Mouse (Mus musculus): ENCODE results near the gene Ift122.
"Not testable (repeated sequence)": the region's sequence is repeated elsewhere in the genome, so short reads cannot be mapped to it uniquely, and the experiment has no call there.

Gene Ift122

GRCm38 (mm10) chr6:115846640-115847411 lies 6.4 kb upstream of the Ift122 start:
- DNase-seq (ENCODE audit: low spot score), result peak; percentile 56

- DNase-seq (ENCODE audit: low spot score), result no peak
Measured at GRCm38 (mm10) chr6:115848598-115849304, 4.5 kb upstream of the Ift122 start.

DNA sequence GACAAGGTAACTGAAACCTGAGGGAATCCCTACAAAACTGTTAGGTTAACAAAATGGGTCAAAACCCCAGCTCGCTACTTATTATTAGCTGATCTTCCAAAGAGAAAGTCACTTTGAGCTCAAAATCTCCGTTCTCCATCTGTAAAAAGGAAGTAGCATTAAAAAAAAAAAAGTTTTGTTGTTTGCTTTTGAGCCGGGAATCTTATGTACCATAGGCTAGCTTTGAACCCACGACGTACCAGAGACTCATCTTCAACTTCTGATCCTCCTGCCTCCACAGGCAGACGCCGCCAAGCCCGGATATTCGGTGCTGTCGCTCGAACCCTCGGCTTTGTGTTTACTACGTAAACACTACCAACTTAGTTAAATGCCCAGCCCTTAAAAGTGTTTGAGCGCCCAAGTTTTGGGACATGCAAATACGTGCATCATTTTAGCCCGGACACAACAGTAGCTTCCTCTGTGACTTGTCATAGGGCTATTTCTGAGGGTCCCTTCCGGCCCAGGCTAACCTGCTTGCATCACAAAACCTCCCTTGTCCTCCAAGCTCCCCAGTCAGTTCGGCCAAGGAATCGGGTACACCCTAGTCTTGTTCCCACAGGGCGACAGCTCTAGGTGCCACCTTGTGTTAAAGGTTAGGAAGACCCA lies 702 bp upstream of the Ift122 start:
- no peak for DNase-seq (ENCODE audit: low spot score)

GRCm38 (mm10) chr6:115853985-115854384 lies 715 bp downstream of the Ift122 start:
- DNase-seq (ENCODE audit: low spot score), result no peak

GRCm38 (mm10) chr6:115854432-115854831 lies 1.2 kb downstream of the Ift122 start:
- no peak for DNase-seq (ENCODE audit: low spot score)

DNA sequence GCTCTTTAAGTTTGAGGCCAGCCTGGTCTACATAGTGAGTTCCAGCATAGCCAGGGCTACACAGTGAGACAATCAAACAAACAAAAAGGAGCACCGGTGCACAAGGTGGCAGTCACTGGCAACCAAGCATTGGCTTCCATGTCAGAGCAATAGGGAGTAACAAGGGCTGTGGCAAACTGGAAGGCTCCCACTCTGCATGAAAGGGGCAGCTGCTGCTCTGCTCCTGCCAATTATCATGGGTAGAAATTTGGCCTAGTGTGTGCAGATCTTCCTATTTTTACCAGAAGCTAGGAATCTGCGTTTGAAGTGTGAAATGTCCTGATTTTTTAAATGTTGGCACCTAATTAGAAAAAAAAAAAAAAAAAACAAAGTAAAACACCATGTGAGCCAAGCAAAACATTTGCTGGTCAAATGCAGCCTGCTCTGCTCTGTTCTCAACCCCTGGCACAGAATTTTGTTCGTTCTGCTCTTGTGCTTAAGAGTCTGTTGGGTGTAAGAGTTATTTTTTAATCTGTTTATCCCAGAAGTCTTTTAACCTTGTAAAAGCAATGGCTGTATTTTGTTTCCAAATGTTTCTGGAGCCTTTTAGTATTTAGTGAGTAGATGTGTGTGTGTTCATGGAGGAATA lies 2.6 kb downstream of the Ift122 start:
- no peak for DNase-seq (ENCODE audit: low spot score)

DNA sequence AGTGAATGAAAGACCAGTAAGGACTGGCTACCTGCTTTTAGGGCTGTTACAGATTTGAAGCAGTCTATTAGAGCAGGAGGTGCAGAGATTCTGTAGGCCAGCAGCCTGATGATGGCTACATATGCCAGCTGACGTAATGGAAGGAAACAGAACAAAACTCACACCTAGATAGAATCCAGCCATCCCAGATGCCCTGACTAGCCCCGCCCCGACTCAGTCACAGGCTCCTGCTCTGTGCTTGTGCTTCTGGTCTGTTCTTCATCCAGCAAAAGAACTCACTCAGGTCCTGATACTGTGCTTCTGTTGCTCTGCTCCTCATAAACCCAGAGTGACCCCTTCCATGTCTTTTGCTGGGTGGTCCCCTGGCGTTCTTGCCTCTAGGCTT lies 3.1 kb downstream of the Ift122 start:
- no peak for DNase-seq (ENCODE audit: low spot score)

GRCm38 (mm10) chr6:115859258-115859657 lies 6.0 kb downstream of the Ift122 start:
- no peak for DNase-seq (ENCODE audit: low spot score)

- no peak for DNase-seq (ENCODE audit: low spot score)
Measured at GRCm38 (mm10) chr6:115860027-115860556, 6.8 kb downstream of the Ift122 start.

DNA sequence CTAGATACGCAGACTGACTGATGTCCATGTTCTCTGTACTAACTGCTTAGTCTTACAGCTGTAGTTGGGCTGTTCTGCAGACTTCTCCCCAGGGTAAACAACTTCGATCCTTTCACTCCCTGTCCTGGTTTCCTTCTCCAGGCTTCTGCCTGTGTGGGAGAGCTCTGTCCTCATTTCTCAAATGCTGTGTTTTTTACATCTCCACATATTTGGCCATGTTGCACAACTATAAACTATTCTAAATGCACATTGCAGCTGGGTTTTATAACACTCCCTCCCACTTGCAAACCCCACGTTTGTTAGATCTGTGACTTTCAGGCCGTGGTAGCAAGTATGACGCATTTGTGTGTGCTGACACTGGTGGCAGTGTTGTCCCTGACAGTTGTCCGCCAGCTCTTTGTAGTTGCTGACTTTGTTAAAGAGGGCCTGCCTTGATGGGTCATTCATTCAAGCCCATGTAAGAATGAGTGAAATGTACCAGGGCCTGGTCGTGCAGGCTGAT lies 10.1 kb downstream of the Ift122 start:
- no peak for DNase-seq (ENCODE audit: low spot score)

- DNase-seq (ENCODE audit: low spot score), result no peak
Measured at GRCm38 (mm10) chr6:115865246-115865645, 12.0 kb downstream of the Ift122 start.

DNA sequence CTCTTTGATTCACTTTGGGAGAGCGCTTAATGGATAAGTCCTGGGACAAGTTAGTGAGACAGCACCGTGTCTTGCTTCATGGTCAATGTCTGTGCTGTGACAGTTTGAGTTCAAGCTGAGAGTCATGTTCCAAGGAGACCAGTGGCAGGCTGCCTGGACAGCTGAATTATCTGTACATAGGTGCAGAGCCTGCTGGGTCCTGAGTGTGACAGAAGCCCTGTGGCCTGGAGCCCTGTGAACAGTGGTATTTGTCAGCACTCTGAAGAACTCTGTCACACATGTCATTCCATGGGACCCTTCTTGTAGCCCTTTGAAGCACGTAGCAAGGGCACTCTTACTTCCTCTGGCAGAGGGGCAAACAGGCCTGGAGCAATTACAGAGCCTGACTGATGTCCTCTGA lies 13.9 kb downstream of the Ift122 start:
- not testable (repeated sequence) for DNase-seq (ENCODE audit: low spot score)

DNA sequence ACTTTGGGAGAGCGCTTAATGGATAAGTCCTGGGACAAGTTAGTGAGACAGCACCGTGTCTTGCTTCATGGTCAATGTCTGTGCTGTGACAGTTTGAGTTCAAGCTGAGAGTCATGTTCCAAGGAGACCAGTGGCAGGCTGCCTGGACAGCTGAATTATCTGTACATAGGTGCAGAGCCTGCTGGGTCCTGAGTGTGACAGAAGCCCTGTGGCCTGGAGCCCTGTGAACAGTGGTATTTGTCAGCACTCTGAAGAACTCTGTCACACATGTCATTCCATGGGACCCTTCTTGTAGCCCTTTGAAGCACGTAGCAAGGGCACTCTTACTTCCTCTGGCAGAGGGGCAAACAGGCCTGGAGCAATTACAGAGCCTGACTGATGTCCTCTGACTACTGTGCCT lies 18.0 kb downstream of the Ift122 start:
- not testable (repeated sequence) for DNase-seq (ENCODE audit: low spot score)

DNA sequence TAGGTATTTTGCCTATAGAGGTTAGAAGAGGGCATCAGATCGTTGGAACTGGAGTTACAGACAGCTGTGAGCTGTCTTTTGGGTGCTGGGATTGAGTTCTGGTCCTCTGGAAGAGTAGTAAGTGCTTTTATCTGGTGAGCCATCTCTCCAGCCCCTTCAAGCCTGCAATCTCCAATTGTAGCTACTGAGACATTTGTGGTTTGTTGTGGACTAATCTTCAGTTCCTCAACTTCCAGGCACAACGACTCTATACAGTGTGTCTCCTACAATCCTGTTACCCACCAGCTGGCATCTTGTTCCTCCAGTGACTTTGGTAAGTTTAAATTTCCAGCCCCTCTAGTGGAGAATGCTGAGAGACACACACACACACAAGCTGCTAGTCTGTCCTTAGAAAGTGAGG lies 24.0 kb downstream of the Ift122 start:
- no peak for DNase-seq (ENCODE audit: low spot score)

GRCm38 (mm10) chr6:115878694-115879093 lies 25.4 kb downstream of the Ift122 start:
- no peak for DNase-seq (ENCODE audit: low spot score)

DNA sequence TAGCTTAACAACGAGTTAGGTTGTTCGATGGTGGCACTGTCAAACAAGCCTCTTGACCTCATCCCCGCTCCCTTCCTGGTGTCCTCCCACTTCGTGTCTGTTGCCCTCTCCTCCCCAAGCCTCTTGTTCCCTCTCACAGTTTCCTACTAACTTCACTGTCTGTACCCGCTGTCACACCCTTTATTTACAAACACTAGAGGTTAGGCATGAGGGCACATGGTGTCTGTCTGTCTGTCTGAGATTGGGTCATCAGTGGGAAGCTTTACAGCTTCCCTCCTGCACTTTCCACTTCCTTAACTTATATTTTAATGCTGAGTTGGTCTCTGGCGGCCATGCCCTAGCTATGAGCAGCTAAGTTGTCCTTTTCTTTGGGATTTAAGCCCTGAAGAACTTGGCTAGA lies 26.5 kb downstream of the Ift122 start:
- no peak for DNase-seq (ENCODE audit: low spot score)

GRCm38 (mm10) chr6:115880751-115881150 lies 27.5 kb downstream of the Ift122 start:
- no peak for DNase-seq (ENCODE audit: low spot score)

- no peak for DNase-seq (ENCODE audit: low spot score)
Measured at GRCm38 (mm10) chr6:115884018-115884417, 30.7 kb downstream of the Ift122 start.

- no peak for DNase-seq (ENCODE audit: low spot score)
Measured at GRCm38 (mm10) chr6:115886894-115887293, 33.6 kb downstream of the Ift122 start.

DNA sequence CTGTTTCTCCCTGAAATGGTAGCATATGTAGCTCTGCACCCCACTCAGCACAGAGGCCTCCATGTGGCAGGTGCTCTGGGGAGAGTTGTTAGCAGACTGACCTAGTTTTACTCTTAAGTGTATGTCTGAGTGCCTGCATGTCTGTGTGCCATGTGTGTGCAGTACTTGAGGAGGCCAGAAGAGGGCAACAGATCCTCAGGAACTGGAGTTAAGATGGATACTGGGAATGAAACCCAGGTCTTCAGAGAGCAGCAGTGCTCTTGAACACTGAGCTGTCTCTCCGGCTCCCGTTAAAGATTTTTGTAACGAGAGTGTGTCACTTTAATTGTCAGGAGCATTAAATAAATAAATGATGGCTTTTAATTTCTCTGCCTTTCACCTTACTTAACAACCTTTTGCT lies 35.0 kb downstream of the Ift122 start:
- peak; percentile 22 for DNase-seq (ENCODE audit: low spot score)

DNA sequence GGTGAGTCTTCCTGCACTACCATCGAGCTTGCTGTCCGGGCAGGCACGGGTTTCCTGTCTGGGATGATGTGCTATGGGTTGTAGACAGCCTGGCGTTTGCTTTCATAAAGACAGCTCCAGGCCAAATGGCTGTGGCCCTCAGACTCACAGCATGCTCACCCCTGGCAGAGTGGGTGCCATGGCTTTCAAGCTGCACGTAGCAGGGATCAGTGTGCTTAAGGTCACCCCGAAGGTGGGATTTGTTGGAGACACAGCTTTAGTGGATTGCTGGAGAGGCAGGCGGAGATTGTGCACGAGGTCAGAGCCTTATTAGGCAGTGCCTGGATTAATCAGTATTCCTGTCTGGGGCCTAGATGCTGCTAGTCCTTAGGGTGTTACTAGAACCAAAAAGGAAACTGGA lies 37.3 kb downstream of the Ift122 start:
- no peak for DNase-seq (ENCODE audit: low spot score)

- DNase-seq (ENCODE audit: low spot score), result no peak
Measured at GRCm38 (mm10) chr6:115891061-115891460, 37.8 kb downstream of the Ift122 start.

All from c-Kit-positive CD71-positive TER-119-positive erythroid progenitor cells, embryonic 14.5 days (primary cell).